Mouse (Mus musculus): Measurements from ENCODE around the gene Zfyve19. TPM values are rescaled to one million over a fixed set of nuclear protein-coding genes. Genes with fewer than 3 reads are reported as not detected.

Gene Zfyve19
- polyA plus RNA-seq, 1 experiment from 2014 or later, result 64.7 TPM

DNA sequence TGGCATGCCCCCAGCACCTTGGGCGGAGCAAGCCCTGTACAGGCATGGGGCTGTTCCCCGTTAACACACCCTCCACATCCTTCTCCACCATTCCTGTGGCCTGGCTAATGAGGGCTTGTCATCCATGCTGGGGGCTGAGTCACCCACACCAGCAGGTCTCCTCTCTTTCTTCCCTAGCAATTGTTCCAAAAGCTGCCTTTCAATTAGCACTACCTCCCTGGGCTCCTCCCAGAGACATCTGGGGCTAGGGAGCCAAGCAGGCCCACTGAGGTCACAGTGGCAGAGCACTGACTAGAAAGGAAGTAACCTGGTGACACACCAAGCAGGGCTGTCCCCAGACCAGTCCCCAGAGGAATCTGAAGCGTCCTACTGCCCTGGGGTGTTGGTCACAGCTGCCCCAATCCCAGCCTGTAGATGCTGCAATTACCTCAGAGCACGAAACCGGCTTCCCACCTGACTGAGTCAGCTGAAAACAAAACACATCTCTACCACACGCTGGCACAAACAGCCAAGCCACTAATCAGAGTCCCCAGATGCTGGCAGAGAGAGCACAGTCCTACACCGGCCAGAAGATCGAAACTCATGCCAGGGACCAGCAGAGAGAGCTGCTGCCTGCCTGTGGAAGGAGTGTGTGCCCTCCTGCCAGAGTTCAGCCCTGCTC lies 34.3 kb upstream of the Zfyve19 start, which contains the start of gene Gm14137:
Gene Gm14137, plus strand, starts transcription at position 519 of the 661 bp plus-strand sequence.
- peak; percentile 12; the same call in 1 of the 2 replicates for ATAC-seq (replicated peaks)
- Histone ChIP-seq H3K9ac (replicated peaks) (no peak within 1 kb of the TSS), H3K27ac (replicated peaks) (no peak within 1 kb of the TSS), H3K27me3 (no peaks in the 10 kb centered on the region), H3K4me3 (no peak within 1 kb of the TSS), H3K36me3 (peaks cover 9% of the 10 kb centered on the region; the same call in 1 of the 2 replicates), H3K9me3 (no peaks in the 10 kb centered on the region), H3K4me1 (peaks cover 15% of the 10 kb centered on the region), H3K4me2 (replicated peaks) (no peak within 1 kb of the TSS)
- 28% methylated on average over 8 of the region's 8 CpGs for WGBS

DNA sequence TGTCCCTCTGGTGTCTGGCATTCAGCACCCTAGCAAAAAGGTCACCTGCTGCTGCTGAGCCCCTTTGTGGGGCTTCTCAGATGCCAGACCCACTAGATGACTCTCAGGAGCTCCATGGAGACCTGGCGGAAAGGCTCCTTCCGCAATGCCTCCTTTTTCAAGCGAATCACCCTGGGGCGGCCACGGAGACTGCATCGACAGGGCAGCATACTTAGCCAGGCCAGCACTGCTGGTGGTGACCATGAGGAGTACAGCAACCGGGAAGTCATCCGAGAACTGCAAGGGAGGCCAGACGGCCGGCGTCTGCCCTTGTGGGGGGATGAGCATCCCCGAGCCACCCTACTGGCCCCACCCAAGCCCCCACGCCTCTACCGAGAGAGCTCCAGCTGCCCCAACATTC lies 33.6 kb upstream of the Zfyve19 start:
- ATAC-seq (replicated peaks), result no peak

DNA sequence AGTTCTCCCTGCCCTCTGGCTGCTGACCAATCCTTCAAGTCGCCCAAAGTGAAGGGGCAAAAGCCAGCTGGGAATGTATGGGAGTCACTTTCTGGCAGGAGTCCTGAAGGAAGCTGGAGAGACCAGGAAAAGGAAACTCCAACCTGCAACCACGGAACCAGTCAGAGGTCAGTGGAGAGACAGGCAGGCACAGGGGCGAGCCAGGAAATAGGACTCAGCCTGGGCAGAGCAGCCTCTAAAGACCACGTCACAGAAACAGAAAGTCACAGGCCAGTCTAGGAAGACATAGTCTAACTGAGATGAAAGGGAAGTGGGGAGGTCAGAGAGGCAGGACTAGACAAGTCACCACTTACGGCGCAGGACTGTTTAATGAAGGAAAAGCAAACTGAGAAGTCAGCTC lies 32.8 kb upstream of the Zfyve19 start:
- Histone ChIP-seq H3K27ac (replicated peaks) (no peak overlapping the region), H3K27me3 (no peaks in the 10 kb centered on the region), H3K9ac (replicated peaks) (no peak overlapping the region), H3K4me2 (replicated peaks) (no peak overlapping the region), H3K36me3 (peaks cover 20% of the 10 kb centered on the region), H3K9me3 (no peaks in the 10 kb centered on the region), H3K4me3 (no peak overlapping the region), H3K4me1 (peaks cover 15% of the 10 kb centered on the region)
- WGBS, result 81% methylated on average over 6 of the region's 6 CpGs
- ATAC-seq (replicated peaks), result no peak

More for the DNA sequence above, 33.6 kb upstream of the Zfyve19 start:
- H3K36me3 ChIP-seq, result peaks cover 15% of the 10 kb centered on the region; the same call in 1 of the 2 replicates
- WGBS, result 63% methylated on average over 14 of the region's 14 CpGs
- no peak overlapping the region for H3K4me2 ChIP-seq (replicated peaks)
- H3K4me1 ChIP-seq, result peaks cover 15% of the 10 kb centered on the region
- no peak overlapping the region for H3K27ac ChIP-seq (replicated peaks)
- no peaks in the 10 kb centered on the region for H3K9me3 ChIP-seq
- no peaks in the 10 kb centered on the region for H3K27me3 ChIP-seq
- H3K9ac ChIP-seq (replicated peaks), result no peak overlapping the region
- H3K4me3 ChIP-seq, result no peak overlapping the region

DNA sequence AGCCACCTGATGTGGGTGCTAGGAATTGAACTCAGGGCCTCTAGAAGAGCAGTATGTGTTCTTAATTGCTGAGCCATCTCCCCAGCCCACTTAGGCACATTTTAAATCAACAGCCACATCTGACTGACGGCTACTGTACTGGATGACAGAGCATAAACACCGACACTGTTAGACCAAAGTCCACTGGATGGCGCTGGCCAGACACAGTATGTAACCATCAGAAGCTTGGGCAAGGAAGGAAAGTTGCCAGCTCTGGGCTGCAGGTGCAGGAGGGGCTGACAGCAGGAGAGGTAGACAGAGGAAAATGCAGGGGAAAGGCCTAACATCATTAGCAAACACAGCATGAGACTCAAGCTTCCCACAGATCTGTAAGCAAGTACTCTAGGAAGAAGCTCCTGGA lies 31.7 kb upstream of the Zfyve19 start:
- Histone ChIP-seq H3K27ac (replicated peaks) (no peak overlapping the region), H3K9me3 (no peaks in the 10 kb centered on the region), H3K36me3 (peaks cover 25% of the 10 kb centered on the region), H3K4me3 (no peak overlapping the region), H3K4me2 (replicated peaks) (no peak overlapping the region), H3K9ac (replicated peaks) (no peak overlapping the region), H3K4me1 (peaks cover 15% of the 10 kb centered on the region), H3K27me3 (no peaks in the 10 kb centered on the region)
- 56% methylated on average over 3 of the region's 3 CpGs for WGBS
- ATAC-seq (replicated peaks), result no peak

DNA sequence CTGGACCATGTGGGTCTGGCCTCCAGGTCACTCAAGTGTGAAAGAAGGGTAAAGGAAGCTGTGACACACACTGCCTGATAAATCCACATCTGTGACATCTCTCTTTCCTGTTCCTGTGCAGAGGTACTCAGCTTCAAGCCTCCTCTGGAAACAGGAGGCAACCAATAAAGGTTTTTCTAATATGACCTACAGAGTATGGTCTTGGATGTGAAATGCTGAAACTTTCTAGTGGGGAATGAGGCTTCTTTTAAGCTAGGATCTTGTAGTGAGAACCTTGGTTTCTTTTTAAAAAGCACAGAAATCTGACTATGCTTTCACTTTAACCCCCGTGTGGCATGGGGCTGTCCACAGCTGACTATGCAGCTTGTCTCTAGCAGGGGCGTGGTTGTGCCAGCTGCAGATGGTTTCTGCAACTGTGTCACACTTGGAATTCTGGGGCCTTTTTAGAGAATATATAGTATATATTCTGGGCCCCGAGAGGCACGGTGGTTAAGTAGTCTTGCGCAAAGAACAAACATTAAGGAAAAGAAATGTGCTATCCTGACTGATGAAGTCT lies 31.0 kb upstream of the Zfyve19 start:
- Histone ChIP-seq H3K4me2 (replicated peaks) (no peak overlapping the region), H3K27me3 (no peaks in the 10 kb centered on the region), H3K4me3 (no peak overlapping the region), H3K9me3 (no peaks in the 10 kb centered on the region), H3K27ac (replicated peaks) (no peak overlapping the region), H3K4me1 (peaks cover 14% of the 10 kb centered on the region), H3K36me3 (peaks cover 29% of the 10 kb centered on the region), H3K9ac (replicated peaks) (no peak overlapping the region)
- no peak for ATAC-seq (replicated peaks)
- WGBS, result 94% methylated on average over 5 of the region's 5 CpGs

DNA sequence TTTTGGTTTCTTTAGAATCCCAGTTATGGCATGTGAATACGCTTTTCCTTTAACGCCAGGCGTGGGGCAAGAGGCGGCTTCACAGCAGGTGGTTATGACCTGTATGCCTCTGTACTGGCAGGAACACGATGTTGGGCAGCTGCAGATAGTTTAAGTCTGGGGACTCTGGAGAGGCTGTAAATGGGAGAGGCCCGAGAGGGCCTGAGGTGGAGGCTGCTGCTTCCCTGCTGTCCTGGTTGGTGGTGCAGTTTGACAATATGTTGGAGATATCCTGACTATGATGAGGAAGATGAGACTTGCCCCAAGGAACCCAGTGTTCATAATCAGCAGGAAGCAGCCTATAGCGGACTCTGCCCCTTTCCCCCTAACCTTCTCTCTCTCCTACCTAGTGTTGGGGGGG lies 25.5 kb upstream of the Zfyve19 start:
- Histone ChIP-seq H3K27ac (replicated peaks) (no peak overlapping the region), H3K9me3 (no peaks in the 10 kb centered on the region), H3K4me2 (replicated peaks) (no peak overlapping the region), H3K4me3 (no peak overlapping the region), H3K36me3 (peaks cover 46% of the 10 kb centered on the region), H3K4me1 (no peaks in the 10 kb centered on the region), H3K27me3 (no peaks in the 10 kb centered on the region), H3K9ac (replicated peaks) (no peak overlapping the region)
- ATAC-seq (replicated peaks), result no peak
- whole genome bisulfite sequencing, result 81% methylated on average over 7 of the region's 7 CpGs

DNA sequence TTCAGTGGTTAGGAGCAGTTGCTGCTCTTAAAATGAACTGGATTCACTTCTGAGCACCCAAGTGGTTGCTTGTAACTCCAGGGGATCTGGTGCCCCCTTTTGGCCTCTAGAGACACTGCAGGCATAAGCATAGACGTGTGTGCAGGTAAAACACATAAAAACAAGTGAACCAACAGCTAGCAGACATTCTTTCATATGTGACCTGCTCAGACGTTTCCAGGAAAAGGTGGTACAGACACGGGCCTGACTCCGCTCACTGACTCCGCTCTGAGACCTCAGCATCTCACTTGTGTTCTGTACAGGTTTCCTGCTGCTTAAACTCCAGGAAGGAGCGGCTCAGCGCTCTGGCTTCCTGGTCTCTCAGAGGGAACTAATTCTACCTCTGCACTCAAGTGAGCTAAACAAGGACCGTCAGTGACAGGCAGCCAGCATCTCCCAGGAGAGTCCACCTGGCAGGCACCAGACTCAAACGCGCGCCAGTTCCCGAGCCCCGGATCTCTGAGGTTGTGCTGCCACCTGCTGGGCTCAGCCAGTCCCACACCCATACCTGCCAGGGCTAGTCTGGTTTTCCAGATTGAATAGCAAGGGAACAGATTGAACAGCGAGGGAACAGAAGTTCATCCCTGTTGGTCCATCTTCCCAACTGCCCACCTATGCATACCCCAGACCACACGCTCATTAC lies 19.2 kb upstream of the Zfyve19 start:
- peak overlapping the region; percentile 49 for H3K4me2 ChIP-seq (replicated peaks)
- H3K27me3 ChIP-seq, result no peaks in the 10 kb centered on the region
- H3K36me3 ChIP-seq, result peaks cover 12% of the 10 kb centered on the region
- ATAC-seq (replicated peaks), result peak; percentile 86
- H3K4me3 ChIP-seq, result peak overlapping the region; percentile 27
- no peak overlapping the region for H3K27ac ChIP-seq (replicated peaks)
- 6% methylated on average over 15 of the region's 15 CpGs for WGBS
- H3K4me1 ChIP-seq, result peaks cover 11% of the 10 kb centered on the region
- no peaks in the 10 kb centered on the region for H3K9me3 ChIP-seq
- H3K9ac ChIP-seq (replicated peaks), result 0 out of 2 replicates have a peak overlapping the region, but pooled peaks have one; percentile 17

DNA sequence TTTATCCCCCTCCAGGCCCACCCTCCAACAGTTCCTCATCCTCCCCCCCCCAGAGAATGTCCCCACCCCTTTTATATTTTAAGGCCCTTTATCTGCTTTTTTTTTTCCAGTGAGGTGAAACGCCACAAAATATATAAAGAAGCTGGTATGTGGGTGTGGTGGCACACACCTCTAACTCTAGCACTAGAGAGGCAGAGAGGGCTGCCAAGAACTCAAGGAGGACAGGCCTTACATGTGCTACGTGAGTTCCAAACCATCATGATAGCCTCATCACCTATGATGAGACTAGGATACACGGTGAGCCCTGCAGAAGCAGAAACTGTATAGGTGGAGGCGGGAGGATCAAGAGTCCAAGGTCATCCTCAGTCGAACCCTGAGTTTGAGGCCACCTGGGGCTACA lies 17.4 kb upstream of the Zfyve19 start:
- H3K4me2 ChIP-seq (replicated peaks), result no peak overlapping the region
- 90% methylated on average over 5 of the region's 5 CpGs for WGBS

DNA sequence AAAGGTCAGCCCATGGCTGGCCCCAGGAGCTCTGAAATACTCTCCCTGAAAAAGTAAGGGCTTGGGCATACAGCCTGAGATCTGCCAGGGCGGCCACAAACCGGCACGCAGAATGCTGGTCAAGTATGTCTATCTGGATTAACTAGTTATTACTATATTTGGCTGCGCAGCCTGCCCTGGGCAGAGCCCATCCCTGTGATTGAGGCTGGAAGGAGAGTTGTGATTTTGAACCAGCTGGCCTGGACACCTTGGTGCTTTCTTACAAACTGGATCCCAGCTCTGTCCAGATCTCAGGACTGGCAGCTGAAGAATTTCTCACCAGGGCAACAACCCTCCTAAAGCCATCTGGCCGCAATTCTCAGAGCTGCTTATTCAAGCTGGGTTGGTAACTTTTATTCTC lies 14.3 kb upstream of the Zfyve19 start:
- 83% methylated on average over 5 of the region's 5 CpGs for WGBS
- Histone ChIP-seq H3K4me3 (no peak overlapping the region), H3K4me2 (replicated peaks) (no peak overlapping the region), H3K9me3 (no peaks in the 10 kb centered on the region), H3K27me3 (no peaks in the 10 kb centered on the region), H3K27ac (replicated peaks) (no peak overlapping the region), H3K9ac (replicated peaks) (no peak overlapping the region), H3K36me3 (no peaks in the 10 kb centered on the region), H3K4me1 (peaks cover 18% of the 10 kb centered on the region)
- ATAC-seq (replicated peaks), result 0 out of 2 replicates have a peak, but pooled peaks have one; percentile 51

More for the DNA sequence above, 17.4 kb upstream of the Zfyve19 start:
- Histone ChIP-seq H3K4me1 (peaks cover 13% of the 10 kb centered on the region), H3K27me3 (no peaks in the 10 kb centered on the region), H3K27ac (replicated peaks) (no peak overlapping the region), H3K9ac (replicated peaks) (no peak overlapping the region), H3K36me3 (no peaks in the 10 kb centered on the region), H3K4me3 (no peak overlapping the region), H3K9me3 (no peaks in the 10 kb centered on the region)
- ATAC-seq (replicated peaks), result no peak

DNA sequence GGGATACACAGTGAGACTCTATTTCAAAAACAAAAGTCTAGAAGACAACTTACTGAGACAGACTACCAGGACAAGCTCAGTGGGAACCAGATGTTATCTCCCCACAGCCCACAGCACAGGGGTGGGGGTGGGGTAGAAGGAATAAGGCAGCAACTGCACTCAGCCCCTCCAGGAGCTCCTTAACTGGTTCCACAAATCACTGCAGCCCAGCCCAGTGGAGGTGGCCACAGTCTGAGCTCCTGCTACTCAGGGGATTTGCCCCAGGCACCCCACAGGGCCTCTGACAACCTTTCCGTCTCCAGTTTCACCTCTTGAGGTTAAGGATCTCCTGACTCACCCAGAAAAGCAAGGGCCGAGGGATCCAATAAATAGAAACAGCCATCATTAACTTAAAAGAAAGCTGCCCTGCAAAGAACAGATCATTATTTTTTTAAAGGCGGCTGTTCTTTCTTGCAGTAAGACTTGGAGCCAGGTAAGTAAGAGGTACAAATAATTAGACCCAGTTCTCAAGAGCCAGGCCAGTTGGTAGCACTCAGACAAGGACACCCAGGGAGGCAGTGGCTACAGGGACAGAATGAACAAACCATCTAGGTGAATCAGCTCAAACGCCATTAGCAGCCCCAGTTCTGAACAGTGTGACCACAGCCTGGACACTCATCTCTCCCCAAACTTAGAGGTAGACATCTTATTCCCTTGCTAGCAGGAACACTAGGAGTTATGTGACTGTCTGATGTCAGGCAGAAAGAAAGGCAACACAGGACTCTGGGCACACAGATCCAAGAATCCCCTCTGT lies 11.9 kb upstream of the Zfyve19 start:
- H3K9ac ChIP-seq (replicated peaks), result no peak overlapping the region
- no peaks in the 10 kb centered on the region for H3K9me3 ChIP-seq
- H3K27ac ChIP-seq (replicated peaks), result no peak overlapping the region
- H3K36me3 ChIP-seq, result no peaks in the 10 kb centered on the region
- no peak overlapping the region for H3K4me3 ChIP-seq
- no peaks in the 10 kb centered on the region for H3K27me3 ChIP-seq
- no peak overlapping the region for H3K4me2 ChIP-seq (replicated peaks)
- peaks cover 15% of the 10 kb centered on the region; the same call in 1 of the 2 replicates for H3K4me1 ChIP-seq
- WGBS, result 32% methylated on average over 4 of the region's 4 CpGs
- no peak for ATAC-seq (replicated peaks)

DNA sequence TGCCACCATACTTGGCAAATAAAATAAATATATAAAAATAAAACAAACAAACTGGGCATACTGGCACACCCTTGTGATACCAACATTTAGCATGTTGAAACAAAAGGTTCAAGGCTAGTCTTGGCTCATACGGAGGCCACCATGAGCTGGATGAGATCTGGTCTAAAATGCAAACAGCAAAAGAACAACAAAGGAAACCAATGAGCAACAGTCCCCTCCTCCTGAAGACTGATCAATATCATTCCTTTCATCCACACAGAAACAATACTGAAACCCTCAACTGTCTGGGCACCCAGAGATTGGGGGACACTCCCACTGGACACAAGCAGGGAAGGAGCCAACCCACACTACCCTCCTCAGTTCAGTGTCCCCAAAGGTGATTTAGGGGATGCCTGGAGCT lies 10.9 kb upstream of the Zfyve19 start:
- 71% methylated on average over 1 of the region's 1 CpGs for WGBS
- Histone ChIP-seq H3K9ac (replicated peaks) (no peak overlapping the region), H3K27me3 (no peaks in the 10 kb centered on the region), H3K4me3 (no peak overlapping the region), H3K27ac (replicated peaks) (no peak overlapping the region), H3K4me1 (peaks cover 15% of the 10 kb centered on the region; the same call in 1 of the 2 replicates), H3K9me3 (no peaks in the 10 kb centered on the region), H3K36me3 (no peaks in the 10 kb centered on the region), H3K4me2 (replicated peaks) (no peak overlapping the region)
- no peak for ATAC-seq (replicated peaks)

DNA sequence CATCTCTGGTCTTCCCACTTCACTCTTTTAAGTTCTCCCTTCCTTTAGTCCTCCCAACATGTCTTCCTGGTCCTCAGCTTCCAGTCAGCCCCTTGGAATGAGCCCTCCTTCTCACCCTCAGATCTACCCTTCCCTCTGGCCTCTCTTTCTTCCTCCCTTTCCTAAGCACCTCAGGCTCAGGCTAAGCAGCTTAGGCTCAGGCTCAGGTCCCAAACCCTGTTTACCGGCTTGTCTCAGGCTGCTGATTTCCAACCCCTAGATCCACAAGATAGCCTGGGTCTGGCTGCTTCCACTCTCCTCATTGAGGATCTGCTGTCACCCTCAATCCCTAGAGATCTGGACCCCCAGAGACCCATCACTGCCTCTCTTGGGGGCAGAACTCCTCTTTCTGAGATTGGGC lies 10.4 kb upstream of the Zfyve19 start:
- H3K9ac ChIP-seq (replicated peaks), result no peak overlapping the region
- no peak overlapping the region for H3K4me3 ChIP-seq
- H3K4me2 ChIP-seq (replicated peaks), result no peak overlapping the region
- H3K4me1 ChIP-seq, result peaks cover 17% of the 10 kb centered on the region; the same call in 1 of the 2 replicates
- no peak overlapping the region for H3K27ac ChIP-seq (replicated peaks)
- no peaks in the 10 kb centered on the region for H3K36me3 ChIP-seq
- no peak for ATAC-seq (replicated peaks)
- H3K9me3 ChIP-seq, result no peaks in the 10 kb centered on the region
- 27% methylated on average over 1 of the region's 1 CpGs for WGBS
- no peaks in the 10 kb centered on the region for H3K27me3 ChIP-seq

Measured in forebrain, embryonic 15.5 days (tissue).